ENCODE assay signal across 9 mouse cellular contexts in genomic region chr11:115898886-115899285, GRCm38 (mm10). TPM values are rescaled to one million over a fixed set of nuclear protein-coding genes. Genes with fewer than 3 reads are reported as not detected.
A peak's percentile ranks its signal among the peaks of the same experiment; 100 is the strongest.
DNase-seq lines count a peak whose midpoint lies in the region; ATAC-seq and TF ChIP-seq lines count a peak whose summit lies in the region.
"Had no signal": no experiment of that assay in that cellular context is flagged by ENCODE, and none has a peak within 500 bp of the region (broad histone marks: within the 10 kb centered on the region; RNA-seq: fewer than 3 reads in every experiment).

No protein-coding gene starts in this region.

- 17% methylated on average over 4 of the region's 4 CpGs for WGBS in neural tube, embryonic 15.5 days
- WGBS in lung, embryonic 14.5 days: 13% methylated on average over 4 of the region's 4 CpGs
- WGBS in small intestine, adult 2 months: 38% methylated on average over 4 of the region's 4 CpGs

- H3K4me1 ChIP-seq in neural tube, embryonic 15.5 days: peaks cover 12% of the 10 kb centered on the region
- H3K4me1 ChIP-seq in lung, embryonic 14.5 days (ENCODE audit: insufficient read depth): peaks cover 25% of the 10 kb centered on the region
- H3K4me1 ChIP-seq in small intestine, adult 2 months (ENCODE audit: control insufficient read depth, insufficient read depth, insufficient read length, low read length): peaks cover 22% of the 10 kb centered on the region

- no peaks in the 10 kb centered on the region for H3K27me3 ChIP-seq in neural tube, embryonic 15.5 days (replicated peaks)
- H3K27me3 ChIP-seq in lung, embryonic 14.5 days (ENCODE audit: insufficient read depth, low read length): no peaks in the 10 kb centered on the region
- H3K27me3 ChIP-seq in small intestine, adult 2 months (ENCODE audit: control insufficient read depth, insufficient read depth, low read length): no peaks in the 10 kb centered on the region

- H3K36me3 ChIP-seq in neural tube, embryonic 15.5 days: peaks cover 16% of the 10 kb centered on the region
- peaks cover 20% of the 10 kb centered on the region for H3K36me3 ChIP-seq in lung, embryonic 14.5 days (ENCODE audit: insufficient read depth)
- peaks cover 29% of the 10 kb centered on the region for H3K36me3 ChIP-seq in small intestine, adult 2 months (ENCODE audit: control insufficient read depth, insufficient read depth, low read length)

- no peak overlapping the region for H3K27ac ChIP-seq in neural tube, embryonic 15.5 days (replicated peaks)
- 0 out of 2 replicates have a peak overlapping the region, but pooled peaks have one; percentile 5 for H3K27ac ChIP-seq in layer of hippocampus, adult 2 months
- H3K27ac ChIP-seq in lung, embryonic 14.5 days (ENCODE audit: low read depth): peak overlapping the region; percentile 36; the same call in 1 of the 2 replicates
- no peak overlapping the region for H3K27ac ChIP-seq in small intestine, adult 2 months (ENCODE audit: insufficient read depth, low read depth, low read length)

- ATAC-seq in neural tube, embryonic 15.5 days (ENCODE audit: low FRiP score): no peak; the same call in 1 of the 2 replicates
- peak; percentile 90 for ATAC-seq in cerebellum, adult (ENCODE audit: insufficient number of reproducible peaks, low FRiP score, low TSS enrichment)
- ATAC-seq in lung, embryonic 14.5 days (ENCODE audit: insufficient read depth): no peak

- no peaks in the 10 kb centered on the region for H3K9me3 ChIP-seq in neural tube, embryonic 15.5 days (replicated peaks)
- no peaks in the 10 kb centered on the region for H3K9me3 ChIP-seq in lung, embryonic 14.5 days (ENCODE audit: low read depth, low read length)

- TF ChIP-seq CTCF in layer of hippocampus, adult 2 months (conservative IDR thresholded peaks at IDR 0.05): peak; percentile 86
- peak; percentile 66 for TF ChIP-seq CTCF in lung, embryonic 14.5 days (IDR thresholded peaks at IDR 0.05; ENCODE audit: low read depth)
- TF ChIP-seq CTCF in small intestine, adult 2 months (IDR thresholded peaks at IDR 0.05; ENCODE audit: extremely low read depth, insufficient read length, insufficient replicate concordance, low read depth, low read length): peak; percentile 86; the same call in 1 of the 2 replicates

- no peak overlapping the region for H3K9ac ChIP-seq in neural tube, embryonic 15.5 days (replicated peaks)
- no peak overlapping the region for H3K9ac ChIP-seq in lung, embryonic 14.5 days

- no peak for TF ChIP-seq POLR2A in small intestine, adult 2 months (IDR thresholded peaks at IDR 0.05; ENCODE audit: low read depth, low read length)

- H3K4me2 ChIP-seq in neural tube, embryonic 15.5 days: no peak overlapping the region
- H3K4me2 ChIP-seq in lung, embryonic 14.5 days: no peak overlapping the region

- peak; percentile 45 for DNase-seq in neural tube, embryonic 10.5 days (ENCODE audit: extremely low spot score, low spot score)
- DNase-seq in gastrocnemius, postnatal 25 days: peak; percentile 22
- peak; percentile 50 to 72 for DNase-seq in layer of hippocampus, adult 2 months (ENCODE audit: low spot score in 2 of 2)
- peak; percentile 44 for DNase-seq in lung, embryonic 14.5 days
- DNase-seq in ovary, postnatal 14 days (ENCODE audit: low spot score): no peak

- no peak overlapping the region for H3K4me3 ChIP-seq in neural tube, embryonic 15.5 days (replicated peaks)
- no peak overlapping the region for H3K4me3 ChIP-seq in layer of hippocampus, adult 2 months
- H3K4me3 ChIP-seq in lung, embryonic 14.5 days (ENCODE audit: low read depth, low read length): no peak overlapping the region
- no peak overlapping the region for H3K4me3 ChIP-seq in small intestine, adult 2 months (ENCODE audit: low read depth, low read length)

RNA-seq across cellular contexts. Expression of gene Smim5, which starts 0.9 kb away (rescaled TPM):
- polyA plus RNA-seq in neural tube, embryonic 15.5 days (2015; fragmentation: Nextera tagmentation; extraction: Ambion mirVana): 2.2 and 8.1 TPM in 2 replicates
- total RNA-seq in gastrocnemius, postnatal 25 days (2021): 1 to 10 TPM in 1 of 2 experiments, under 1 TPM in 1; 0.51 to 1.9 TPM
- 1 to 10 TPM in 1 of 2 experiments, under 1 TPM in 1; 0.54 to 1.3 TPM for total RNA-seq in layer of hippocampus, adult 2 months (2021)
- polyA plus RNA-seq in lung, embryonic 14.5 days (2014; fragmentation: Nextera tagmentation; extraction: Ambion mirVana): 1.9 and 3.2 TPM in 2 replicates
- polyA plus RNA-seq in small intestine, adult 2 months (2012; rRNA removed): 0.72 and 2.2 TPM in 2 replicates

RNA-seq across cellular contexts. Expression of gene Smim6, which starts 12.9 kb away (rescaled TPM):
- 0.68 and 3.1 TPM in 2 replicates for polyA plus RNA-seq in neural tube, embryonic 15.5 days (2015; fragmentation: Nextera tagmentation; extraction: Ambion mirVana)
- not detected for total RNA-seq in gastrocnemius, postnatal 25 days (2021)
- not detected for total RNA-seq in layer of hippocampus, adult 2 months (2021)
- polyA plus RNA-seq in lung, embryonic 14.5 days (2014; fragmentation: Nextera tagmentation; extraction: Ambion mirVana): 11.4 and 12.2 TPM in 2 replicates
- 8.8 and 9.7 TPM in 2 replicates for polyA plus RNA-seq in small intestine, adult 2 months (2012; rRNA removed)
- total RNA-seq: heart, adult 18-20 months had no signal

RNA-seq across cellular contexts. Expression of gene Sap30bp, which starts 34.2 kb away (rescaled TPM):
- polyA plus RNA-seq in neural tube, embryonic 15.5 days (2015; fragmentation: Nextera tagmentation; extraction: Ambion mirVana): 39.0 and 40.5 TPM in 2 replicates
- total RNA-seq in gastrocnemius, postnatal 25 days (2021): 10 to 100 TPM in 1 of 2 experiments, 1 to 10 TPM in 1; 9.4 to 14.5 TPM
- 10 to 100 TPM; 40.8 to 47.0 TPM for total RNA-seq in layer of hippocampus, adult 2 months (2021)
- polyA plus RNA-seq in lung, embryonic 14.5 days (2014; fragmentation: Nextera tagmentation; extraction: Ambion mirVana): 39.1 and 43.5 TPM in 2 replicates
- polyA plus RNA-seq in small intestine, adult 2 months (2012; rRNA removed): 15.2 and 27.1 TPM in 2 replicates

RNA-seq across cellular contexts. Expression of gene Recql5, which starts 34.4 kb away (rescaled TPM):
- 19.7 and 22.0 TPM in 2 replicates for polyA plus RNA-seq in neural tube, embryonic 15.5 days (2015; fragmentation: Nextera tagmentation; extraction: Ambion mirVana)
- total RNA-seq in gastrocnemius, postnatal 25 days (2021): 1 to 10 TPM; 4.9 to 6.8 TPM
- 10 to 100 TPM; 36.6 to 39.3 TPM for total RNA-seq in layer of hippocampus, adult 2 months (2021)
- polyA plus RNA-seq in lung, embryonic 14.5 days (2014; fragmentation: Nextera tagmentation; extraction: Ambion mirVana): 17.8 and 21.7 TPM in 2 replicates
- polyA plus RNA-seq in small intestine, adult 2 months (2012; rRNA removed): 5.8 and 9.2 TPM in 2 replicates

RNA-seq across cellular contexts. Expression of gene Myo15b, which starts 40.7 kb away (rescaled TPM):
- polyA plus RNA-seq in neural tube, embryonic 15.5 days (2015; fragmentation: Nextera tagmentation; extraction: Ambion mirVana): 0.12 and 5.0 TPM in 2 replicates
- not detected for total RNA-seq in gastrocnemius, postnatal 25 days (2021)
- total RNA-seq in layer of hippocampus, adult 2 months (2021): under 1 TPM; 0.22 to 0.41 TPM
- polyA plus RNA-seq in lung, embryonic 14.5 days (2014; fragmentation: Nextera tagmentation; extraction: Ambion mirVana): 0.12 and 0.28 TPM in 2 replicates
- 539 and 1,655 TPM in 2 replicates for polyA plus RNA-seq in small intestine, adult 2 months (2012; rRNA removed)
- total RNA-seq: heart, adult 18-20 months had no signal

Comparison
In these comparisons a context has a peak if more than half of its experiments do, and no peak if none do; other contexts are left out.
1. H3K27ac ChIP-seq: peak in layer of hippocampus, adult 2 months (single experiment) and lung, embryonic 14.5 days (single experiment); none in neural tube, embryonic 15.5 days (single experiment) and small intestine, adult 2 months (single experiment).
2. Peak in every context shown above with its lines, with median percentiles within 50 percentile points of each other: CTCF ChIP-seq.